Mouse (Mus musculus) CD4-positive helper T cell, adult 2 months (primary cell): ENCODE measurements at regions not wholly inside any gene's neighbourhood (a gene's known extent, or its start where the extent isn't known, plus 50 kb on each side); places are given as distances from the start of the nearest gene placed in this dataset.

Experiments used
- DNase-seq: peaks from one replicate; pipeline ENCODE4 v3.0.0-alpha.2; 2012; ENCODE audit warnings: low read depth, missing footprints, low spot score

- DNase-seq, result no peak
These were observed 65.8 kb downstream of the Barhl2 start for GRCm38 (mm10) chr5:106392213-106392612.

- no peak for DNase-seq
These were observed 71.3 kb downstream of the Barhl2 start for GRCm38 (mm10) chr5:106386621-106387020.

GRCm38 (mm10) chr5:106385838-106386237 lies 72.1 kb downstream of the Barhl2 start:
- no peak for DNase-seq

- no peak for DNase-seq
These were observed 72.7 kb downstream of the Barhl2 start for GRCm38 (mm10) chr5:106385219-106385618.

GRCm38 (mm10) chr5:106384138-106384770 lies 73.7 kb downstream of the Barhl2 start:
- DNase-seq, result no peak

- DNase-seq, result no peak
These were observed 76.0 kb downstream of the Barhl2 start for GRCm38 (mm10) chr5:106381919-106382318.

GRCm38 (mm10) chr5:106380631-106381285 lies 77.2 kb downstream of the Barhl2 start:
- DNase-seq, result no peak

GRCm38 (mm10) chr5:106376781-106377525 lies 81.0 kb downstream of the Barhl2 start:
- no peak for DNase-seq

- no peak for DNase-seq
These were observed 90.1 kb downstream of the Barhl2 start for GRCm38 (mm10) chr5:106367831-106368230.

GRCm38 (mm10) chr5:106367312-106367711 lies 90.7 kb downstream of the Barhl2 start:
- DNase-seq, result no peak

GRCm38 (mm10) chr5:106366006-106366405 lies 92.0 kb downstream of the Barhl2 start:
- no peak for DNase-seq

GRCm38 (mm10) chr5:106365094-106365493 lies 92.9 kb downstream of the Barhl2 start:
- no peak for DNase-seq

- DNase-seq, result no peak
These were observed 106.6 kb downstream of the Barhl2 start for GRCm38 (mm10) chr5:106351348-106351747.

GRCm38 (mm10) chr5:106349851-106350515 lies 108.0 kb downstream of the Barhl2 start:
- no peak for DNase-seq

- DNase-seq, result no peak
These were observed 113.7 kb downstream of the Barhl2 start for GRCm38 (mm10) chr5:106344308-106344707.

- DNase-seq, result no peak
These were observed 114.4 kb downstream of the Barhl2 start for GRCm38 (mm10) chr5:106343601-106344000.

GRCm38 (mm10) chr5:106341361-106341760 lies 116.6 kb downstream of the Barhl2 start:
- DNase-seq, result no peak

- DNase-seq, result no peak
These were observed 122.3 kb downstream of the Barhl2 start for GRCm38 (mm10) chr5:106335639-106336038.

GRCm38 (mm10) chr5:106327592-106328150 lies 130.3 kb downstream of the Barhl2 start:
- DNase-seq, result no peak

- DNase-seq, result no peak
These were observed 135.3 kb downstream of the Barhl2 start for GRCm38 (mm10) chr5:106322574-106323215.

- DNase-seq, result no peak
These were observed 136.5 kb downstream of the Barhl2 start for GRCm38 (mm10) chr5:106321426-106321825.
